Comparison of ENCODE assay signal across 7 mouse cellular contexts in genomic region chr3:38227596-38227995, GRCm38 (mm10).
DNase-seq lines count a peak whose midpoint lies in the region.

No protein-coding gene starts in this region.

- DNase-seq in ovary, postnatal 36 days (ENCODE audit: low spot score), result peak; percentile 59
- DNase-seq in ovary, adult 18-20 months (ENCODE audit: low spot score), result no peak
- peak; percentile 62 for DNase-seq in adrenal gland, adult 2 months
- peak; percentile 64 for DNase-seq in embryo, embryonic 9.5 days (ENCODE audit: extremely low spot score)
- DNase-seq in kidney, postnatal 36 days, result peak; percentile 59 to 81
- DNase-seq in lung, postnatal 14 days, result peak; percentile 78
- DNase-seq in spleen, postnatal 4 days (ENCODE audit: low spot score in 2 of 2), result peak; percentile 43 to 79
